Mouse (Mus musculus) lung, postnatal 14 days (tissue): ENCODE data around the gene Gm12666.
"Not testable (repeated sequence)": the region's sequence is repeated elsewhere in the genome, so short reads cannot be mapped to it uniquely, and the experiment has no call there.

Experiments
- DNase-seq: peaks from one replicate; pipeline ENCODE4 v3.0.0; 2021

Gene Gm12666

DNA sequence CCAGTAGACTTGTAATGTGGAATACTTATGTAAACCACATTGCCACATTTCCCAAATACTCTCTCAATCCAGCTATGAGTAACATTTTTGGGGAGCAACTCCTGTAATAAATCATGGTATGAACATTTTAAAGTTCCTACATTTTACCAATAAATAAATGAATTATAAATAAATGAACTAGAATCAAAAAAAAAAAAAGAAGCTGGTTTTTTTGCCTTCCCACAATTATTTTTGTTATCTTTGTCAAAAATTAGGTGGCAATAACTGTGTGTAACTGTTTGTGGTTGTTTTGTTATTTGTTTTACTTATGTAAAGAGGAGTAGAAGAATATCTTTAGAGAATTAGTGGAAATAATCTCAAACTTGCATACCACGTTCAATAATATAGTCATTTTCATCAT, at the start of gene Gm12666:
Gene Gm12666, minus strand, starts transcription at position 101 of the 400 bp plus-strand sequence.
- DNase-seq, result not testable (repeated sequence)

DNA sequence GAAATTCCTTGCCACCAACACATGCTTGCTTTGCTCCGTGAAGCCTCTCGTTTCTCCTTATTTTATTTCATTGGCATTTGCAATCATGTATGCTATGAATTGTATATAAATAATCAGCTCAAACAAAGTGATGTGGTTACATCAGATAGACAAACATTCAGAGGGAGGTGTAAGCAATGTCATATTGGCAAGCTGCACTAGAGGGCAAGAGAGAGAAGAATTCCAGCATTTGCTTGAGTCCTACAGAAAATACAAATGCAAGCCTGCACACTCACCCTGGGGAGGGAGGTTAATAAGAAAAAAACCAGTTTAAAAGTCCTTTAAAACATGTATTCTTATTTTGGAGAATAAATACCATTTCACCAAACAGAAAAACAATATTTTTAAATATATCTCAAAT, 34.8 kb upstream of the Gm12666 start:
- DNase-seq, result no peak

DNA sequence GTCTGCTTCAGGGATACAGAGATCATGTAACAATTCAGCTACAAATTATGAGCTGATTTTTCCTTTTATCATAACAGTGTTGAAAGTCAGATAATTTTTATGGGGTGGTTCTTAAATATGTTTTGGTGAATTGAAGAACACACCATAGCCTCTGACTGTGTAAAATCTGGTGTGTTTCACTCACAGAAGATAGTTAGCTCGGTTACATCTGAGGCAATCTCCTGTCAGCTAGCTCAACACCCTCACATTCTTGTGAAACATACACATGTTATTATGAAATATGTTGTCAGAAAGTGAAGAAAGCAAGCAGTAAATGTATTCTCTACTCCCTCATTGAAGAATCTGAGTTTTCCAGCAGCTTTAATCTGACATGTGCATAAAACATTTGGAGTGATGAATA, 24.7 kb upstream of the Gm12666 start:
- DNase-seq, result no peak

DNA sequence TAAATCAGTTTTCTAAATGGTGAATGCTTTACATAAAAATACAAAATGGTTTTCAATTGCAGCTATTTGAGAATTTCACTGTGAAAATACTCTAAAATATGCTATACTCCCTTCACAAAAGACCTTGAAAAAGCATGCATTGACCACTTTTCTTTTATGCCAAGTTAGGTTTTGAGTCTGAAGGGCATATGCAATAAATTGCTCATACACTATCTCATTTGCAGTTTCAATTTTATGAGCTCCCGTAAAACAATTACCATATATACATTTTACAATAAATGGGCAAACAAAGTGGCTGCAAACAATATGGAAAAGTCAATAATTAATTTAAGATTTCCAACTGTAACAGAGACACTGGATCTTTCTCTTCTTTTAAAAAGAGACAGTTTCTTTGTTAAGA, 38.9 kb downstream of the Gm12666 start:
- DNase-seq, result no peak

DNA sequence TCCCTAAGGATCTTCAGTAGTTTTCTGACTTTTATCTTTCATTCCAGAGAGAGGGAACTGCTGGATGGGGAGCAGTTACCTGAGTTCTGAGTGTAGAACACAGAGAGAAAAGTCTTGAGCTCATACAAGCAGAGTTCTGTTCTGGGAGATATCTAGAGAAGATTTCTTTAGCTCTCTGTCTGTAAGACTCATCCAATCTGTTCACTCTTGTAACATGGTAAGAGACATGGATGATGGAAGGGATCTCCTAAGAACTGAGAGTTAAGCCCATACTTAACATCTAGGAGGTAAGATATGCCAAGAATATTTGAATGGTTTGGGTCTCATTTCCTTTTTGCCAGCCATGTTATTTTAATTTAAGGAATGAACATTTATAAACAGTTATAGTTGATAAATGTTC, 44.4 kb downstream of the Gm12666 start, which contains the start of gene Izumo3:
Gene Izumo3, minus strand, starts transcription at position 101 of the 400 bp plus-strand sequence.
- DNase-seq, result no peak
